Mouse (Mus musculus): ENCODE data around the gene Gm20532. TPM values are rescaled to one million over a fixed set of nuclear protein-coding genes. Genes with fewer than 3 reads are reported as not detected.

Gene Gm20532
- total and polyA plus RNA-seq, 3 experiments, result 0.15 TPM; not detected in 2

DNA sequence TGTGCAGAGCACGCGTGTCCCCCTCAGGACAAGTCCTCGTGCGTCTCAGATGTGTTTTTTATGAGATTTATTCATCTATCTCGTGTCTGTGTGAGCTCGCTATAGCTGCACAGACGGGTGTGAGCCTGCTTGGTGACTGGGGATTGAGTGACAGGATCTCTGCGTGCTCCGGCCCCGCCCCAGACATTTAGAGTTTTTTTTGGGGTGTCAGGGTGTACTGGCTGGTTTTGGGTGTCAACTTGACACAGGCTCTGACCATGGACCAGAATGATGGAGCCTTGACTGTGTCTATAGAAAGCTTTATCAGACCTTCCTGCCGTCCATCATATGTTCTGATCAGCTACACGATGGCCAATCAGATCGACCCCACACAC is 76.1 kb downstream of the Gm20532 start:
- H3K79me2 ChIP-seq (ENCODE audit: control insufficient read depth, insufficient read depth, low read length, poor library complexity), result no peaks in the 10 kb centered on the region
- no peak overlapping the region for H3K27ac ChIP-seq (ENCODE audit: control insufficient read depth, low read depth, low read length)
- DNase-seq (ENCODE audit: low read depth, low spot score), result no peak
- H3K4me3 ChIP-seq (ENCODE audit: control insufficient read depth in 1 of 2, insufficient read depth in 1 of 2, low read depth in 2 of 2, low read length in 2 of 2), result no peak overlapping the region
- H3K36me3 ChIP-seq (ENCODE audit: control insufficient read depth in 1 of 2, insufficient read depth in 2 of 2, low read length in 2 of 2), result no peaks in the 10 kb centered on the region
- H3K4me1 ChIP-seq (ENCODE audit: control insufficient read depth in 1 of 2, insufficient read depth in 2 of 2, low read length in 2 of 2), result peaks cover 0 to 6% of the 10 kb centered on the region in 2 experiments; a peak in 1 of 4 replicates
- TF ChIP-seq GABPA (IDR thresholded peaks at IDR 0.05; ENCODE audit: low read depth, low read length) (no peak), ZNF384 (IDR thresholded peaks at IDR 0.05; ENCODE audit: low read depth, low read length) (no peak), ZKSCAN1 (IDR thresholded peaks at IDR 0.05; ENCODE audit: low read depth, low read length) (no peak), ELF1 (IDR thresholded peaks at IDR 0.05; ENCODE audit: low read depth, low read length) (no peak), RCOR1 (IDR thresholded peaks at IDR 0.05; ENCODE audit: low read depth, low read length) (no peak), MAFK (IDR thresholded peaks at IDR 0.05; ENCODE audit: borderline replicate concordance, low read depth, low read length) (no peak), JUND (IDR thresholded peaks at IDR 0.05; ENCODE audit: low read depth, low read length) (no peak), USF1 (IDR thresholded peaks at IDR 0.05; ENCODE audit: low read depth, low read length) (no peak), MYB (IDR thresholded peaks at IDR 0.05; ENCODE audit: low read depth, low read length) (no peak), TBP (IDR thresholded peaks at IDR 0.05; ENCODE audit: low read depth, low read length) (no peak), SIN3A (IDR thresholded peaks at IDR 0.05; ENCODE audit: low read length) (no peak), HCFC1 (IDR thresholded peaks at IDR 0.05; ENCODE audit: low read depth, low read length) (no peak), TAL1 (IDR thresholded peaks at IDR 0.05; ENCODE audit: low read length) (no peak), USF2 (IDR thresholded peaks at IDR 0.05; ENCODE audit: borderline replicate concordance in 1 of 2, insufficient read depth in 1 of 2, low read depth in 1 of 2, low read length in 2 of 2) (no peak), KAT2A (conservative IDR thresholded peaks at IDR 0.05; ENCODE audit: low read depth, low read length) (no peak), EP300 (IDR thresholded peaks at IDR 0.05; ENCODE audit: low read depth in 1 of 2, low read length in 2 of 2) (no peak), MAZ (IDR thresholded peaks at IDR 0.05; ENCODE audit: low read depth, low read length) (no peak), E2F4 (IDR thresholded peaks at IDR 0.05; ENCODE audit: borderline replicate concordance, low read depth, low read length) (no peak), BHLHE40 (IDR thresholded peaks at IDR 0.05; ENCODE audit: borderline replicate concordance, low read depth, low read length) (no peak), TCF12 (IDR thresholded peaks at IDR 0.05; ENCODE audit: low read depth, low read length) (no peak)
- no peak overlapping the region for H3K9ac ChIP-seq (ENCODE audit: control insufficient read depth, low read depth, low read length, poor library complexity, severe bottlenecking)
- H3K9me3 ChIP-seq (replicated peaks; ENCODE audit: insufficient read depth, low read length), result no peaks in the 10 kb centered on the region
- H3K27me3 ChIP-seq (ENCODE audit: control insufficient read depth in 1 of 2, insufficient read depth in 2 of 2, low read length in 2 of 2), result peaks cover 3 to 9% of the 10 kb centered on the region in 2 experiments

GRCm38 (mm10) chr2:26663112-26663511 is 76.7 kb downstream of the Gm20532 start:
- Histone ChIP-seq H3K4me3 (ENCODE audit: control insufficient read depth in 1 of 2, insufficient read depth in 1 of 2, low read depth in 2 of 2, low read length in 2 of 2) (no peak overlapping the region), H3K79me2 (ENCODE audit: control insufficient read depth, insufficient read depth, low read length, poor library complexity) (no peaks in the 10 kb centered on the region), H3K36me3 (ENCODE audit: control insufficient read depth in 1 of 2, insufficient read depth in 2 of 2, low read length in 2 of 2) (no peaks in the 10 kb centered on the region), H3K27ac (ENCODE audit: control insufficient read depth, low read depth, low read length) (no peak overlapping the region), H3K4me1 (ENCODE audit: control insufficient read depth in 1 of 2, insufficient read depth in 2 of 2, low read length in 2 of 2) (peaks cover 0 to 6% of the 10 kb centered on the region in 2 experiments; a peak in 1 of 4 replicates), H3K9me3 (replicated peaks; ENCODE audit: insufficient read depth, low read length) (no peaks in the 10 kb centered on the region), H3K9ac (ENCODE audit: control insufficient read depth, low read depth, low read length, poor library complexity, severe bottlenecking) (no peak overlapping the region), H3K27me3 (ENCODE audit: control insufficient read depth in 1 of 2, insufficient read depth in 2 of 2, low read length in 2 of 2) (peaks cover 3 to 9% of the 10 kb centered on the region in 2 experiments)
- TF ChIP-seq TBP (IDR thresholded peaks at IDR 0.05; ENCODE audit: low read depth, low read length) (0 out of 2 replicates have a peak, but pooled peaks have one; percentile 13), TAL1 (IDR thresholded peaks at IDR 0.05; ENCODE audit: low read length) (no peak)
- peak; percentile 31 for DNase-seq (ENCODE audit: low read depth, low spot score)
